Mouse (Mus musculus) CD4-positive helper T cell, adult 2 months (primary cell): ENCODE measurements around the gene Etv4.

Experiments
- DNase-seq: peaks from one replicate; pipeline ENCODE4 v3.0.0-alpha.2; 2012; ENCODE audit warnings: low read depth, missing footprints, low spot score

Gene Etv4

GRCm38 (mm10) chr11:101719986-101720520, 65.1 kb downstream of the Etv4 start:
- DNase-seq: no peak
